Mouse (Mus musculus): ENCODE data around the gene Sphk2.

The Sphk2 gene

DNA sequence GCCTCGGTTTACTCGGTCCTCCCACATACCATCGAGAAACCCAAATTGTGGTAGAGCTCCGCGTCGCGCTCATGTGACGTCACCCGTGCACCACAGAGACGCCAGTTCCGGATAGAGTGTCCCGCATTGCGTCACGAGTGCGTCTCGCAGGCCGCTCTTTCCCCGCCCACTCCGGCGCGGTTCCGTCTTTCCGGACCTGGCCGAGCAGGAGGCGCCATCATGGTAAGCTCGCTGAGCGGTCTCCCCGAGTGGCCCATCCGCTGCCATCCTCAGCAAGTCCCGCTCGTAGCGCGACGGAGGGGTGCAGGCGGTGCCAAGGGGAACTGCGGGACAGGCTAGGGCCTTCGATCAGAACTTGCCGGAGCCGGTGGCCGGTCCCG lies at the start of gene Sphk2:
TSS of gene Sphk2 (minus strand) at position 85 of the 380 bp plus-strand sequence.
- in situ Hi-C loops (cut with MseI, MboI): no loop called here

- in situ Hi-C loops (cut with MseI, MboI): no loop called here
These were observed 49.7 kb upstream of the Sphk2 start for GRCm38 (mm10) chr7:45767500-45767899.

DNA sequence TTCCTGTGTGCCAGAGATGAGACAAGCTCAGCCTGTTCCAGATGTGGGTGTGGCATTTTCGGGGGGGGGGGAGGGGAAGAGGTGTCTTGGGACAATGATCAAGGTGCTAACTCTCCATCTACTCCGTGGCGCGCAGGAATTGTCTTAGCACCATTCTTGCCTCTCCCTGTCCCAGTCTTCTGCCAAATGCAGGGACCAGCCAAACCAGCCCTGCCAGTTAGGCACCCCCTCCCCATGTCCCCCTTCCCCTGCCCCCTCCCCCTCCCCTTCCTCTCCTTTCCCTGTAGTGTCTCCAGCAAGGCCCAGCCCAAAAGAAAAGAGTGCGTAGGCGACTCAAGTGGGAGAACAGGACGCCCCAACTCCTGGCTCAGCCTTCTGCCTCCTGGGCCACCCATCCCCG lies 49.0 kb upstream of the Sphk2 start:
- in situ Hi-C loops (cut with MseI, MboI): no loop called here

DNA sequence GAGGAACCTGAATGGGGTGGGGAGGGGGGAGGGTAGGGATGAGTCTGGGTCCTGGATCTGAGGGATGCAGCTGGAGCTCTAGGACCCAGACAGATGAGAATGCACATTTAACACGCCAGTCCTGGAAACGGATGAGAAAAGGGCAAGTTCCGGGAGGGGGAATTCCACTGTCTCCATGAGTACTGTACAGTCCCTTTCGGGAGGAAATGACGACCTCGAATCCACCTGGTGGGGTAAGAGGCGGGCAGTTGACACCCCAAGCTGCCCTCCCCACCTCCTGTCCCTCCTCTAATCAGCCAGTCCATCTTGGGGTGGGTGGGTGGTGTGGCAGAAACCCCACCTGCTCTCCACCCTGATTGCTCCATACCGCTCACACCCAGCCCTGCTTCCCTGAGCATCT lies 48.2 kb upstream of the Sphk2 start:
- in situ Hi-C loops (cut with MseI, MboI): no loop called here

GRCm38 (mm10) chr7:45760151-45760550 lies 42.3 kb upstream of the Sphk2 start:
- in situ Hi-C loops (cut with MseI, MboI): no loop called here

DNA sequence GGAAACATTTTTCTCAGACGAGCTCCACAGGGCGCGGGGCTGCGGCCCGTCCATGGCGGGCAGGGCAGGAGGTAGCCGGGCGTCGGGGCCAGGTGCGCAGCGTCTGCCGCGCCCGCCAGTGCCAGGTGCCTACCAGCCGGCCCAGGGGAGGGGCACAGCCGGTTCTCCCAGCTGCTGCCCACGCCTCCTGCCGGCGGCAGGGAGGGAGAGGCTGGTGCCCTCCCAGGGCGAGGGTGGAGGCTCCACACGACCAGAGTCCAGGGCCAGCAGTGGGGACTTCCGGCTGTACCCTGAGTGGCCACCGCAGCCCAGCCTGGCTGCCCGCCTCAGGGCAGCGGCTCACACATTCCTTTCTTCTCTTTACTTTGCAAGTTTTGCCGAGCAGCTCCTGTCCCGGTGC lies 41.6 kb upstream of the Sphk2 start:
- in situ Hi-C loops (cut with MseI, MboI): no loop called here

DNA sequence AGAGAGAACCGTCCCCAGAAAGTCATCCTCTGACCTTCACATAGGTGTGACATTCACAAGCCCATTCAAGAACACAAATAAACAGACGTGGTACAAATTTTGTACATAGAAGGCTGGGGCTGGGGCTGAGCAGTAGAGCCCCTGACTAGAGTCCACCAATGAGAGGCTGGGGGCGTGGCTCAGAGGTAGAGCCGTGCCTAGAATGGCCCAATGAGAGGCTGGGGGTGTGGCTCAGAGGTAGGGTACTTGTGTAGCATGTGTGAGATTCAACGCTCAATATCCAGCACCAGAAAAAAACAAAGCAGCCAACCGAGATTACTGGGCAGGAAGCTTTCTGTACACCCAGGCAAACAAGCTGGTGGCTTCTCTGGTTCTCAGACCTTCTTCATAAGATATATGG lies 37.9 kb upstream of the Sphk2 start:
- in situ Hi-C loops (cut with MseI, MboI): no loop called here

GRCm38 (mm10) chr7:45750162-45750561 lies 32.4 kb upstream of the Sphk2 start:
- in situ Hi-C loops (cut with MseI, MboI): no loop called here

DNA sequence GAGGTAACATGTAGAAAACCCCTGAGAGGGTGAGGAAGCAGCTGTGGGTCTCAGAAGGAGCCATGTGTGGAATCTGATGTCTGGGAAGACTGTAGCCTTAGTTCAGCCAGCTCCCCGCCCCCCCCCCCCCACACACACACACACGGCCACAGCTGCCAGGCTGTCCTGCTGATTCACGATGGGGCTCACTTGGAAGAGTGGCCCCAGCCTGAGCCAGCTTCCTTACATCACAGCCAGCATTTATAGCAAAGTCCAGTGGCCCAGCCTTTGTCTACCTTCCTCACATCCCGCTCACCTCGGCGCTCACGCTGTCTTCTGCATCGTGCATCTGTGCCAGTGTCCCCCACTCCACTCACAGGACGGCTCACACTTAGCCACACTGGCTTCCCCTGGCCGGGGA lies 31.6 kb upstream of the Sphk2 start:
- in situ Hi-C loops (cut with MseI, MboI): no loop called here

DNA sequence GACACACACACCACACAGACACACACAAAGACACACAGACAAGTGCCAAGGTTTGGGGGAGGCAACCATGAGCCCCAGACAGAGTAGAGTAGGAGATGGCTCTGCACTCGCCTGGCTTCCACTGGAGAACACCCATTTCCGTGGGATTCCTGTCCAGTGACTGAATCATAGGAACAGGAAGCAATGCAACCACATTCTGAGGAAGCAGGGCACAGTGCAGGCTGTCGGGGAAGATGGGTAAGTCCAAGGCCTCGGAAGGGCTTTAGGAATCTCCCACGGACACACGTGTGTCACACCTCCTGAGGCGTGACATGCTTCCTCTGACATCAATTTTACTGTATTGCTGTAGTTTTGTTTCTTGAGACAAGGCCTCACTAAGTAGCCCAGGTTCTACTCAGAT lies 30.3 kb upstream of the Sphk2 start:
- in situ Hi-C loops (cut with MseI, MboI): no loop called here

GRCm38 (mm10) chr7:45747450-45747849 lies 29.6 kb upstream of the Sphk2 start:
- in situ Hi-C loops (cut with MseI, MboI): no loop called here

- in situ Hi-C loops (cut with MseI, MboI): no loop called here
These were observed 28.7 kb upstream of the Sphk2 start for GRCm38 (mm10) chr7:45746518-45746917.

GRCm38 (mm10) chr7:45744387-45744786 lies 26.6 kb upstream of the Sphk2 start:
- in situ Hi-C loops (cut with MseI, MboI): no loop called here

DNA sequence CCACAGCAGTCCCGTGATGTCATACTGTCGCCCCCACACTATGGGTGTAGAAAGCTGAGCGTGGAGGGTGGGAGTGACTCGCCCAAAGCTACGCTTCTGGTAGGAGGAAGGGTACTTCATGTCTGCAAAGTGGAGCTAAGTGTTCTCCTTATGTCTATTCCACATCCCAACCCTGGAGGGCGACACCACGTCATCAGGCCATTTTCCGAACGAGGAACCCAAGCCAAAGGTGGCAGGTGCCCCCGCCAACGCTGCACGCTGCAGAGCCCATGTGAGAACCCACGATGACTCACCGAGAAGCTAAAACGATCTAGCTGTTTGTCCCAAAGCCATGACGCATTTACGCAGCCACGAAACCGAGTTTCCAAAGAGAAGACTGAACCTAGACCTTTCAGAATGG lies 24.5 kb upstream of the Sphk2 start:
- in situ Hi-C loops (cut with MseI, MboI): no loop called here

GRCm38 (mm10) chr7:45741777-45742176 lies 24.0 kb upstream of the Sphk2 start:
- in situ Hi-C loops (cut with MseI, MboI): no loop called here

DNA sequence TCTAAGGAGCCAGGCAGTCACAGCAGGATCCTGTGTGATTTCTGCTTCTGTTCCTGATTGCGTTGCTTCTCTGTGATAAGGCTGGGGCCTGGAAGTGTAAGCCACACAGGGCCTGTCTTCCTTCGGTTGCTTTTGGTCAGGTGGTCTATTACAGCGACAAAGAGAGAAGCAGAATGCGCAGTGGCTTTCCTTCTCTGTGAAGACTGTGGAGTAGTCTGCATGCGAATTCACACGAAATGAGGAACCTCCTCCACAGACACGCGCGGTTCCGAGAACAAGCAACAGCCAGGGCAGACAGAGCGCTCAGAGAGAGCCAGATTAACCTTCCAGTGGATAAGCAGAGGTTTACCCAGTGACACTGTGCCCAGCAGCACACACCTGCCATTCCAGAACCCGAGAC lies 23.5 kb upstream of the Sphk2 start:
- in situ Hi-C loops (cut with MseI, MboI): no loop called here

- in situ Hi-C loops (cut with MseI, MboI): loop anchor here (5.0 to 10.0 kb wide), 3 partner anchors 62 to 195 kb away; no protein-coding TSS in a partner anchor
These were observed 22.0 kb upstream of the Sphk2 start for GRCm38 (mm10) chr7:45739820-45740219.

DNA sequence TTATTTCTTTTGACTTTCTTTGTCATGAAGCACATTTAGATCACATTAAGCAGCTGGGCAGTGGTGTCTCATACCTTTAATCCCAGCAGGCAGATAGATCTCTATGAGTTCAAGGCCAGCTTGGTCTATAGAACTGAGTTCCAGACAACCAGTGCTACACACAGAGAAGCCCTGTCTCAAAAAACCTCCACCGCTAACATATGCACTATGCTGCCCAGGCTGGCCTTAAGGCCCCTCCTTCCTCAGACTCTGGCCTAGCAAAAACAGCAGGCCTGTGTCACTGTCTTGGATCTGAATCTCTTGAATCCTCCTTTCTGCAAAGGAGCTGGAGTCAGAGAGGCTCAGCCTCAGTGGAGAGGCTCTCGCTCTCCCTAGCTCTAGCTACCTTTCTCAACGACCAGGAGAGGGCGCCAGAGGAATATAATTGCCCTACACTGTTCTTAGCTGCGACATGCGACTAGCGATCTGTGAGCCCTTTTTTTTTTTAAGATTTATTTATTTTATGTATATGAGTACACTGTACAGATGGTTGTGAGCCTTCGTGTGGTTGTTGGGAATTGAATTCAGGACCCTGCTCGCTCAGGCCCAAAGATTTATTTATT lies 21.5 kb upstream of the Sphk2 start:
- in situ Hi-C loops (cut with MseI, MboI): loop anchor here (5.0 to 10.0 kb wide), 3 partner anchors 63 to 196 kb away; no protein-coding TSS in a partner anchor

DNA sequence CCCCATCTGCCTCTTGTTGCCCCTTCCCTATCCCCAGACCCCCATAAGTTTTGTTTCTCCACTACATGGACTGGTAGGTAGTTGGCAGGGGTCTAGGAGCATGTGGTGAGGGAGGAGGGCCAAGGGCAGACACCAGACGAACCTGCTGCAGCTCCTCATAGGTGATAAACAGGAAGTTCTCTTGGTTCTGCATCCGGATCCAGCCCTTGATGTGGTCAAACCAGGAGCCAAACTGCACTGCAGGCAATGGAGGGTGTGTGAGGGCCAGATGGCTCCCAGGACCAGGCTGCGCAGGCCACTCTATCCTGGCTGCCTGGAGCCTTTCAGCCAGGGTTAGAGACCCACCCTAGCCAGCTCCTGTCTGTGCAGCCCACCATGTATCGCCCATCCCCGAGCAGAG lies 15.7 kb upstream of the Sphk2 start:
- in situ Hi-C loops (cut with MseI, MboI): loop anchor here in 1 of 2 experiments (10.0 kb wide), 1 partner anchor 201 kb away; no protein-coding TSS in a partner anchor

- in situ Hi-C loops (cut with MseI, MboI): loop anchor here in 1 of 2 experiments (10.0 kb wide), 1 partner anchor 204 kb away; no protein-coding TSS in a partner anchor
These were observed 13.1 kb upstream of the Sphk2 start for GRCm38 (mm10) chr7:45730727-45731431.

DNA sequence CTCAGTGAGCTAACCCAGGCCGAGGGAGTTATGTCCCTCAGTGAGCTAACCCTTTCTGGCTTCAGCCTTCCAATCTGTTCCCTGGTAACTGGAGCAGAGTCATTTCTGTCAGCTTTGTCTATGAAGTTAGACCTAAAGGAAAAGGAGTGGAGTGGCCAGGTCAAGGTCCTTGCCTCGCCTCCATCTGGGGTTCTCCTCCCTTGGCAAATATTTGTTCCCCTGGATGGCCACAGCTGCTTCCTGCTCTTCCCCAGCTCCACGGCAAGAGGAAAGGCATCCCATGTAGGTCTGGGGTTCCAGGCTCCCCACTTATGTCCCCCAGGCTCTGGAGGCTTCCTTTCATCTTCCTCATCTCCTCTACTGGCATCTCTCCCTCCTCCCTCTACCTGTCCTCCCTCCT lies 9.8 kb upstream of the Sphk2 start:
- in situ Hi-C loops (cut with MseI, MboI): no loop called here

GRCm38 (mm10) chr7:45726419-45726818 lies 8.6 kb upstream of the Sphk2 start:
- in situ Hi-C loops (cut with MseI, MboI): no loop called here

GRCm38 (mm10) chr7:45725713-45726112 lies 7.9 kb upstream of the Sphk2 start, which contains the start of gene Spaca4:
Gene Spaca4 (minus strand): TSS chr7:45725813.
- in situ Hi-C loops (cut with MseI, MboI): no loop called here

Data from mouse trophoblast stem cell (cell line).